Comparison of ENCODE assay signal across 22 mouse cellular contexts in the genomic region with DNA sequence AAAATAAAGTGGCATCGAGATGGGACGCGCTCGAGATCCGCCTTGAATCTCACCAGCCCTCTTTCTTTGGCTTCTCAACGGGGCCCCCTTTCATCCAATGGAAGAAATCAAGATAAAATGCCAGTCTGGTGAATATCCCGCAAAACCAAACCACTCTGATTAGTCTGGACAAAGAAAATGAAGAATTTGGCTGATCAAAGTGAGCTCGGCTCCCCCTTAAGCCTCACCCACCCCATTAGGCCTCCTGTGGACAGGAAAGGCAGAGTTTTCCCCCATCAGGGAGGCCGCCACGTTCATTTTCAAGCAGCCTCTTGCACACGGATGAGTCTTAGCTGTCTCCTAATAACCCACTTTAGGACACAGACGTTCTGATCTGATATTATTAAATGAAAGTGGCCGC. TPM values are rescaled to one million over a fixed set of nuclear protein-coding genes. Genes with fewer than 3 reads are reported as not detected.
DNase-seq lines count a peak whose midpoint lies in the region; ATAC-seq lines count a peak whose summit lies in the region.
"Had no signal": no experiment of that assay in that cellular context is flagged by ENCODE, and none has a peak within 500 bp of the region (broad histone marks: within the 10 kb centered on the region; RNA-seq: fewer than 3 reads in every experiment).

No protein-coding gene starts in this region.

- H3K9me3 ChIP-seq in midbrain, embryonic 11.5 days (ENCODE audit: control insufficient read depth, low read length), result no peaks in the 10 kb centered on the region
- H3K9me3 ChIP-seq in midbrain, embryonic 10.5 days (replicated peaks), result no peaks in the 10 kb centered on the region
- H3K9me3 ChIP-seq in forebrain, embryonic 10.5 days, result no peaks in the 10 kb centered on the region
- H3K9me3 ChIP-seq in forebrain, embryonic 13.5 days (replicated peaks), result no peaks in the 10 kb centered on the region
- no peaks in the 10 kb centered on the region for H3K9me3 ChIP-seq in midbrain, embryonic 14.5 days (ENCODE audit: control insufficient read depth, low read length)
- H3K9me3 ChIP-seq: heart, embryonic 13.5 days; hindbrain, embryonic 12.5 days; liver, embryonic 15.5 days; lung, embryonic 15.5 days; megakaryocyte, embryonic 14.5 days; stomach, embryonic 15.5 days had no signal

- peaks cover 7% of the 10 kb centered on the region; the same call in 1 of the 2 replicates for H3K27me3 ChIP-seq in midbrain, embryonic 11.5 days (ENCODE audit: control insufficient read depth, insufficient read depth, low read length)
- peaks cover 40% of the 10 kb centered on the region for H3K27me3 ChIP-seq in midbrain, embryonic 10.5 days (ENCODE audit: low read depth, poor library complexity, severe bottlenecking)
- H3K27me3 ChIP-seq in forebrain, embryonic 10.5 days (ENCODE audit: poor library complexity, severe bottlenecking), result peaks cover 72% of the 10 kb centered on the region
- H3K27me3 ChIP-seq in forebrain, embryonic 13.5 days, result peaks cover 34% of the 10 kb centered on the region
- peaks cover 5% of the 10 kb centered on the region; the same call in 1 of the 2 replicates for H3K27me3 ChIP-seq in midbrain, embryonic 14.5 days (ENCODE audit: control insufficient read depth, insufficient read depth, low read length)
- H3K27me3 ChIP-seq: stomach, embryonic 15.5 days had no signal

- no peak overlapping the region for H3K27ac ChIP-seq in midbrain, embryonic 11.5 days (ENCODE audit: low read depth, low read length)
- H3K27ac ChIP-seq in midbrain, embryonic 10.5 days (replicated peaks), result no peak overlapping the region
- 0 out of 2 replicates have a peak overlapping the region, but pooled peaks have one; percentile 44 for H3K27ac ChIP-seq in forebrain, embryonic 10.5 days
- no peak overlapping the region for H3K27ac ChIP-seq in forebrain, embryonic 13.5 days
- 0 out of 2 replicates have a peak overlapping the region, but pooled peaks have one; percentile 4 for H3K27ac ChIP-seq in midbrain, embryonic 14.5 days (replicated peaks; ENCODE audit: low read depth, low read length)
- H3K27ac ChIP-seq: heart, embryonic 13.5 days; hindbrain, embryonic 12.5 days; left cerebral cortex, adult 2 months; liver, embryonic 15.5 days; lung, embryonic 15.5 days; stomach, embryonic 15.5 days had no signal

- 15% methylated on average over 13 of the region's 13 CpGs for WGBS in midbrain, embryonic 11.5 days
- 15% methylated on average over 13 of the region's 13 CpGs for WGBS in midbrain, embryonic 10.5 days
- WGBS in forebrain, embryonic 10.5 days, result 15% methylated on average over 13 of the region's 13 CpGs
- 13% methylated on average over 13 of the region's 13 CpGs for WGBS in forebrain, embryonic 13.5 days
- WGBS in midbrain, embryonic 14.5 days, result 13% methylated on average over 13 of the region's 13 CpGs

- H3K4me2 ChIP-seq in midbrain, embryonic 11.5 days, result no peak overlapping the region
- peak overlapping the region; percentile 26; the same call in 1 of the 2 replicates for H3K4me2 ChIP-seq in forebrain, embryonic 13.5 days
- peak overlapping the region; percentile 22; the same call in 1 of the 2 replicates for H3K4me2 ChIP-seq in midbrain, embryonic 14.5 days (ENCODE audit: low read length)
- H3K4me2 ChIP-seq: hindbrain, embryonic 12.5 days; liver, embryonic 15.5 days; lung, embryonic 15.5 days; stomach, embryonic 15.5 days had no signal

- no peak overlapping the region for H3K9ac ChIP-seq in midbrain, embryonic 11.5 days (ENCODE audit: low read length)
- no peak overlapping the region for H3K9ac ChIP-seq in forebrain, embryonic 13.5 days
- H3K9ac ChIP-seq in midbrain, embryonic 14.5 days (replicated peaks; ENCODE audit: low read length), result 0 out of 2 replicates have a peak overlapping the region, but pooled peaks have one; percentile 3
- H3K9ac ChIP-seq: hindbrain, embryonic 12.5 days; liver, embryonic 15.5 days; lung, embryonic 15.5 days; stomach, embryonic 15.5 days had no signal

- H3K4me1 ChIP-seq in midbrain, embryonic 11.5 days (ENCODE audit: control insufficient read depth, insufficient read depth, low read length), result no peaks in the 10 kb centered on the region
- H3K4me1 ChIP-seq in midbrain, embryonic 10.5 days, result peaks cover 10% of the 10 kb centered on the region
- H3K4me1 ChIP-seq in forebrain, embryonic 10.5 days, result peaks cover 13% of the 10 kb centered on the region
- H3K4me1 ChIP-seq in forebrain, embryonic 13.5 days, result peaks cover 9% of the 10 kb centered on the region
- peaks cover 11% of the 10 kb centered on the region; the same call in 1 of the 2 replicates for H3K4me1 ChIP-seq in midbrain, embryonic 14.5 days (ENCODE audit: control insufficient read depth, insufficient read depth, low read length)
- H3K4me1 ChIP-seq: lung, embryonic 15.5 days; megakaryocyte, embryonic 14.5 days; stomach, embryonic 15.5 days had no signal

- H3K36me3 ChIP-seq in midbrain, embryonic 11.5 days (ENCODE audit: control insufficient read depth, insufficient read depth, low read length), result no peaks in the 10 kb centered on the region
- no peaks in the 10 kb centered on the region for H3K36me3 ChIP-seq in midbrain, embryonic 10.5 days
- H3K36me3 ChIP-seq in forebrain, embryonic 10.5 days (replicated peaks), result no peaks in the 10 kb centered on the region
- H3K36me3 ChIP-seq in forebrain, embryonic 13.5 days (ENCODE audit: poor library complexity, severe bottlenecking), result no peaks in the 10 kb centered on the region
- H3K36me3 ChIP-seq in midbrain, embryonic 14.5 days (ENCODE audit: control insufficient read depth, insufficient read depth, low read length), result no peaks in the 10 kb centered on the region
- H3K36me3 ChIP-seq: heart, embryonic 13.5 days; hindbrain, embryonic 12.5 days; liver, embryonic 15.5 days; lung, embryonic 15.5 days; stomach, embryonic 15.5 days had no signal

- H3K4me3 ChIP-seq in midbrain, embryonic 11.5 days (ENCODE audit: low read depth, low read length), result no peak overlapping the region
- no peak overlapping the region for H3K4me3 ChIP-seq in midbrain, embryonic 10.5 days
- peak overlapping the region; percentile 24; the same call in 1 of the 2 replicates for H3K4me3 ChIP-seq in forebrain, embryonic 10.5 days
- H3K4me3 ChIP-seq in forebrain, embryonic 13.5 days, result no peak overlapping the region
- H3K4me3 ChIP-seq in midbrain, embryonic 14.5 days (replicated peaks; ENCODE audit: low read depth, low read length), result no peak overlapping the region
- H3K4me3 ChIP-seq: heart, embryonic 13.5 days; hindbrain, embryonic 12.5 days; left cerebral cortex, adult 2 months; liver, embryonic 15.5 days; lung, embryonic 15.5 days; megakaryocyte, embryonic 14.5 days; stomach, embryonic 15.5 days had no signal

- peak; percentile 81 for DNase-seq in midbrain, embryonic 11.5 days (ENCODE audit: low spot score, missing footprints)
- no peak for DNase-seq in midbrain, embryonic 10.5 days (ENCODE audit: low spot score)
- DNase-seq in forebrain, embryonic 10.5 days (ENCODE audit: extremely low spot score, low spot score), result no peak
- peak; percentile 57 for DNase-seq in midbrain, embryonic 14.5 days
- DNase-seq in thymus, postnatal 14 days, result no peak
- no peak for DNase-seq in cerebellum, adult 9-10 months
- DNase-seq: adrenal gland, postnatal 14 days; cerebellum, adult 9-11 months; kidney, adult 8-10 months; kidney, postnatal 10 days; liver; lung, postnatal 36 days; thymus, postnatal 4 days had no signal

- ATAC-seq in midbrain, embryonic 11.5 days (ENCODE audit: low FRiP score), result no peak
- ATAC-seq in forebrain, embryonic 13.5 days, result no peak
- no peak for ATAC-seq in midbrain, embryonic 14.5 days (ENCODE audit: low FRiP score, low TSS enrichment)
- ATAC-seq: inflammation-experienced regulatory T-cells, adult 6 months had no signal

RNA-seq across cellular contexts. Expression of a gene that starts 47.0 kb away (rescaled TPM):
- 379 and 401 TPM in 2 replicates for polyA plus RNA-seq in midbrain, embryonic 11.5 days (2014; fragmentation: Nextera tagmentation; extraction: Ambion mirVana)
- 180 and 255 TPM in 2 replicates for polyA plus RNA-seq in midbrain, embryonic 10.5 days (2016; fragmentation: Nextera tagmentation; extraction: Ambion mirVana)
- 96.2 and 105 TPM in 2 replicates for polyA plus RNA-seq in forebrain, embryonic 10.5 days (2016; fragmentation: Nextera tagmentation; extraction: Ambion mirVana)
- 130 and 215 TPM in 2 replicates for polyA plus RNA-seq in forebrain, embryonic 13.5 days (2015; fragmentation: Nextera tagmentation; extraction: Ambion mirVana)
- 720 and 768 TPM in 2 replicates for polyA plus RNA-seq in midbrain, embryonic 14.5 days (2014; fragmentation: Nextera tagmentation; extraction: Ambion mirVana)

Comparison
In these comparisons a context has a peak if more than half of its experiments do, and no peak if none do; other contexts are left out.
1. DNase-seq: peak in midbrain, embryonic 11.5 days (single experiment) and midbrain, embryonic 14.5 days (single experiment); none in midbrain, embryonic 10.5 days (single experiment), forebrain, embryonic 10.5 days (single experiment), thymus, postnatal 14 days (single experiment) and cerebellum, adult 9-10 months (single experiment).
2. H3K27ac ChIP-seq: peak in forebrain, embryonic 10.5 days (single experiment) and midbrain, embryonic 14.5 days (single experiment); none in midbrain, embryonic 11.5 days (single experiment), midbrain, embryonic 10.5 days (single experiment) and forebrain, embryonic 13.5 days (single experiment).